Mouse (Mus musculus) G1E (cell line): Measurements from ENCODE around the gene Flywch1.

Source experiments
- CTCF ChIP-seq: IDR thresholded peaks from 2 replicates; pipeline ENCODE4 v1.5.1; 2012; ENCODE audit warnings: low read depth, low read length, inconsistent platforms, mixed read lengths
- GATA1 ChIP-seq: IDR thresholded peaks from 2 replicates; pipeline ENCODE4 v1.6.1; 2012; ENCODE audit warnings: borderline replicate concordance, low read length, inconsistent platforms, mixed read lengths
- GATA2 ChIP-seq: IDR thresholded peaks from 2 replicates; pipeline ENCODE4 v1.6.1; 2012; ENCODE audit warnings: low read depth, low read length, inconsistent platforms, borderline replicate concordance

GRCm38 (mm10) chr17:23705525-23706104, 65.8 kb downstream of the Flywch1 start:
- no peak for TF ChIP-seq CTCF
- TF ChIP-seq GATA1: no peak
- no peak for TF ChIP-seq GATA2
